Mouse (Mus musculus): ENCODE data around the gene Epn3. TPM values are rescaled to one million over a fixed set of nuclear protein-coding genes. Genes with fewer than 3 reads are reported as not detected.

Gene Epn3
- total and polyA plus RNA-seq, 3 experiments = 0.04 to 0.19 TPM; not detected in 1

- Histone ChIP-seq H3K9ac (ENCODE audit: insufficient read depth, low read depth) (no peak overlapping the region), H3K9me3 (replicated peaks; ENCODE audit: low read length) (no peaks in the 10 kb centered on the region), H3K79me2 (replicated peaks; ENCODE audit: control insufficient read depth, extremely low read depth, insufficient read depth, poor library complexity, severe bottlenecking) (no peaks in the 10 kb centered on the region), H3K4me3 (replicated peaks in 1 of 3; ENCODE audit: low read depth in 2 of 3, low read length in 2 of 3, poor library complexity in 1 of 3) (no peak overlapping the region), H3K27me3 (replicated peaks) (peaks cover 4% of the 10 kb centered on the region), H3K4me1 (ENCODE audit: control insufficient read depth in 1 of 2, insufficient read depth in 2 of 2) (peaks cover 5 to 11% of the 10 kb centered on the region in 2 experiments), H3K27ac (ENCODE audit: insufficient read depth, low read depth) (no peak overlapping the region), H3K4me2 (ENCODE audit: insufficient read depth, low read depth, poor library complexity, severe bottlenecking) (no peak overlapping the region), H3K36me3 (replicated peaks in 1 of 2; ENCODE audit: control insufficient read depth in 1 of 2, insufficient read depth in 1 of 2, low read length in 1 of 2) (no peaks in the 10 kb centered on the region)
- in situ Hi-C loops (cut with MboI; ENCODE audit: low pct_ligation_motif_present, low pct_unique_long_range_greater_than_20kb, low sequenced_read_pairs) (no loop called here), dilution Hi-C loops (cut with MboI; ENCODE audit: extremely low pct_ligation_motif_present, extremely low pct_unique_long_range_greater_than_20kb, low sequenced_read_pairs) (no loop called here)
- DNase-seq (ENCODE audit: extremely low read depth) = no peak
- TF ChIP-seq UBTF (IDR thresholded peaks at IDR 0.05; ENCODE audit: low read depth, low read length) (no peak), ZMIZ1 (IDR thresholded peaks at IDR 0.05; ENCODE audit: low read depth, low read length) (no peak), TBP (conservative IDR thresholded peaks at IDR 0.05; ENCODE audit: low read depth, low read length) (no peak), CHD1 (IDR thresholded peaks at IDR 0.05; ENCODE audit: low read depth, low read length) (no peak), MXI1 (IDR thresholded peaks at IDR 0.05; ENCODE audit: low read depth, low read length) (no peak), JUND (conservative IDR thresholded peaks at IDR 0.05; ENCODE audit: low read depth, low read length) (no peak), IRF4 (IDR thresholded peaks at IDR 0.05; ENCODE audit: low read depth, low read length) (no peak), CHD2 (IDR thresholded peaks at IDR 0.05; ENCODE audit: low read length) (no peak), NRF1 (IDR thresholded peaks at IDR 0.05; ENCODE audit: low read depth, low read length) (no peak), MAX (IDR thresholded peaks at IDR 0.05; ENCODE audit: low read length) (no peak), TCF12 (IDR thresholded peaks at IDR 0.05; ENCODE audit: low read depth, low read length) (no peak), MEF2A (IDR thresholded peaks at IDR 0.05; ENCODE audit: borderline replicate concordance, low read depth, low read length) (no peak)
These were observed 37.9 kb downstream of the Epn3 start for GRCm38 (mm10) chr11:94461856-94462255.

GRCm38 (mm10) chr11:94457001-94457400 lies 42.8 kb downstream of the Epn3 start:
- peaks cover 14 to 42% of the 10 kb centered on the region in 2 experiments for H3K4me1 ChIP-seq (ENCODE audit: control insufficient read depth in 1 of 2, insufficient read depth in 2 of 2)

More at GRCm38 (mm10) chr11:94457001-94457400, 42.8 kb downstream of the Epn3 start:
- Histone ChIP-seq H3K9me3 (replicated peaks; ENCODE audit: low read length) (no peaks in the 10 kb centered on the region), H3K4me3 (replicated peaks in 1 of 3; ENCODE audit: low read depth in 2 of 3, low read length in 2 of 3, poor library complexity in 1 of 3) (no peak overlapping the region), H3K27ac (ENCODE audit: insufficient read depth, low read depth) (no peak overlapping the region), H3K36me3 (replicated peaks in 1 of 2; ENCODE audit: control insufficient read depth in 1 of 2, insufficient read depth in 1 of 2, low read length in 1 of 2) (no peaks in the 10 kb centered on the region), H3K9ac (ENCODE audit: insufficient read depth, low read depth) (no peak overlapping the region), H3K79me2 (replicated peaks; ENCODE audit: control insufficient read depth, extremely low read depth, insufficient read depth, poor library complexity, severe bottlenecking) (no peaks in the 10 kb centered on the region), H3K4me2 (ENCODE audit: insufficient read depth, low read depth, poor library complexity, severe bottlenecking) (no peak overlapping the region), H3K27me3 (replicated peaks) (peaks cover under 1% of the 10 kb centered on the region)
- dilution Hi-C loops (cut with MboI; ENCODE audit: extremely low pct_ligation_motif_present, extremely low pct_unique_long_range_greater_than_20kb, low sequenced_read_pairs) = no loop called here
- DNase-seq (ENCODE audit: extremely low read depth) = no peak
- TF ChIP-seq POLR2AphosphoS2 (IDR thresholded peaks at IDR 0.05; ENCODE audit: low read depth, low read length) = no peak
- TF ChIP-seq ZKSCAN1 (IDR thresholded peaks at IDR 0.05; ENCODE audit: borderline replicate concordance, low read depth, low read length) = no peak
- TF ChIP-seq MAX (IDR thresholded peaks at IDR 0.05; ENCODE audit: low read length) = no peak
- no peak for TF ChIP-seq JUN (IDR thresholded peaks at IDR 0.05; ENCODE audit: insufficient read depth, low read depth, low read length)
- no peak for TF ChIP-seq MAFK (IDR thresholded peaks at IDR 0.05; ENCODE audit: insufficient replicate concordance, low read length)
- no peak for TF ChIP-seq MEF2A (IDR thresholded peaks at IDR 0.05; ENCODE audit: borderline replicate concordance, low read depth, low read length)
- no peak for TF ChIP-seq PAX5 (IDR thresholded peaks at IDR 0.05; ENCODE audit: low read length)
- no peak for TF ChIP-seq KAT2A (IDR thresholded peaks at IDR 0.05; ENCODE audit: insufficient replicate concordance, low read length)
- TF ChIP-seq CHD1 (IDR thresholded peaks at IDR 0.05; ENCODE audit: low read depth, low read length) = no peak
- TF ChIP-seq JUND (conservative IDR thresholded peaks at IDR 0.05; ENCODE audit: low read depth, low read length) = no peak
- TF ChIP-seq USF2 (conservative IDR thresholded peaks at IDR 0.05; ENCODE audit: low read depth, low read length) = no peak
- TF ChIP-seq IRF4 (IDR thresholded peaks at IDR 0.05; ENCODE audit: low read depth, low read length) = no peak
- TF ChIP-seq USF1 (IDR thresholded peaks at IDR 0.05; ENCODE audit: low read depth, low read length) = no peak
- TF ChIP-seq ETS1 (conservative IDR thresholded peaks at IDR 0.05; ENCODE audit: low read depth, low read length) = no peak
- no peak for TF ChIP-seq BHLHE40 (IDR thresholded peaks at IDR 0.05; ENCODE audit: low read depth, low read length)
- no peak for TF ChIP-seq ZNF384 (IDR thresholded peaks at IDR 0.05; ENCODE audit: low read depth, low read length)
- no peak for TF ChIP-seq E2F4 (IDR thresholded peaks at IDR 0.05; ENCODE audit: insufficient replicate concordance, low read depth, low read length)
- no peak for TF ChIP-seq ELF1 (IDR thresholded peaks at IDR 0.05; ENCODE audit: low read depth, low read length)
- in situ Hi-C loops (cut with MboI; ENCODE audit: low pct_ligation_motif_present, low pct_unique_long_range_greater_than_20kb, low sequenced_read_pairs) = no loop called here

Measured in CH12.LX (cell line).